Mouse (Mus musculus) ES-Bruce4 (cell line): ENCODE results near the gene Dnttip2. TPM values are rescaled to one million over a fixed set of nuclear protein-coding genes. Genes with fewer than 3 reads are reported as not detected.

Experiments
- H3K27ac ChIP-seq: 2 replicates; pipeline ENCODE4 v1.5.1; 2012; ENCODE audit warnings: low read length, inconsistent platforms; ENCODE audit not compliant: insufficient read depth
- H3K27me3 ChIP-seq: 2 replicates; pipeline ENCODE4 v1.6.1; 2012; ENCODE audit warnings: mild to moderate bottlenecking, low read length, inconsistent platforms; ENCODE audit not compliant: control insufficient read depth, poor library complexity, insufficient read depth, severe bottlenecking
- H3K36me3 ChIP-seq: 2 replicates; pipeline ENCODE4 v1.6.1; 2012; ENCODE audit warnings: inconsistent platforms, mild to moderate bottlenecking, low read length, moderate library complexity; ENCODE audit not compliant: control insufficient read depth, poor library complexity, insufficient read depth, severe bottlenecking
- H3K4me1 ChIP-seq: one replicate; pipeline ENCODE4 v1.8.1; 2011; ENCODE audit warnings: low read length; ENCODE audit not compliant: control insufficient read depth, insufficient read depth
- H3K4me3 ChIP-seq: 2 replicates; pipeline ENCODE4 v1.5.1; 2011; ENCODE audit warnings: low read depth, mild to moderate bottlenecking, low read length
- H3K9ac ChIP-seq: 2 replicates; pipeline ENCODE4 v1.6.1; 2012; ENCODE audit warnings: low read depth, mild to moderate bottlenecking, inconsistent platforms; ENCODE audit not compliant: poor library complexity, severe bottlenecking
- H3K9me3 ChIP-seq: replicated peaks from 2 replicates; pipeline ENCODE4 v1.6.1; 2012; ENCODE audit warnings: mild to moderate bottlenecking, low read length, inconsistent platforms; ENCODE audit not compliant: control insufficient read depth, poor library complexity, insufficient read depth, severe bottlenecking
- CTCF ChIP-seq: IDR thresholded peaks from one replicate; pipeline ENCODE4 v1.8.1; 2011; ENCODE audit warnings: low read depth, low read length
- EP300 ChIP-seq: IDR thresholded peaks from 2 replicates; pipeline ENCODE4 v1.6.1; 2011; ENCODE audit warnings: low read depth, low read length; ENCODE audit not compliant: insufficient read depth
- POLR2A ChIP-seq: IDR thresholded peaks from one replicate; pipeline ENCODE4 v1.8.1; 2011; ENCODE audit warnings: low read length; ENCODE audit not compliant: insufficient read depth
- polyA plus RNA-seq: library from polyadenylated mRNA; stranded (reverse); fragments of >200 nt; gene quantifications from 2 replicates; pipeline ENCODE4 v1.2.4, GENCODE M21; 2011; ENCODE audit warnings: low read depth; ENCODE audit not compliant: missing spikeins, insufficient read depth, insufficient read length

Dnttip2 gene
- polyA plus RNA-seq, 1 experiment, result 132 TPM

- H3K4me1 ChIP-seq, result peaks cover 2% of the 10 kb centered on the region
- H3K4me3 ChIP-seq, result no peak overlapping the region
- no peaks in the 10 kb centered on the region for H3K36me3 ChIP-seq
- H3K27me3 ChIP-seq, result no peaks in the 10 kb centered on the region
- no peak for TF ChIP-seq EP300
- H3K27ac ChIP-seq, result no peak overlapping the region
- no peaks in the 10 kb centered on the region for H3K9me3 ChIP-seq
- H3K9ac ChIP-seq, result no peak overlapping the region
These were observed 30.4 kb downstream of the Dnttip2 start for GRCm38 (mm10) chr3:122304560-122304959.

GRCm38 (mm10) chr3:122307894-122308671, 33.9 kb downstream of the Dnttip2 start:
- Histone ChIP-seq H3K9me3 (no peaks in the 10 kb centered on the region), H3K4me3 (no peak overlapping the region), H3K36me3 (no peaks in the 10 kb centered on the region), H3K9ac (no peak overlapping the region), H3K27me3 (no peaks in the 10 kb centered on the region), H3K27ac (no peak overlapping the region), H3K4me1 (peaks cover 5% of the 10 kb centered on the region)
- TF ChIP-seq POLR2A, result no peak
- TF ChIP-seq EP300, result no peak
- no peak for TF ChIP-seq CTCF

GRCm38 (mm10) chr3:122308981-122309380, 34.8 kb downstream of the Dnttip2 start:
- no peak overlapping the region for H3K27ac ChIP-seq
- no peak overlapping the region for H3K9ac ChIP-seq
- H3K27me3 ChIP-seq, result no peaks in the 10 kb centered on the region
- H3K36me3 ChIP-seq, result no peaks in the 10 kb centered on the region
- TF ChIP-seq CTCF (no peak), EP300 (no peak), POLR2A (no peak)
- no peak overlapping the region for H3K4me3 ChIP-seq
- peaks cover 9% of the 10 kb centered on the region for H3K4me1 ChIP-seq
- no peaks in the 10 kb centered on the region for H3K9me3 ChIP-seq

GRCm38 (mm10) chr3:122312078-122312477, 37.9 kb downstream of the Dnttip2 start:
- no peaks in the 10 kb centered on the region for H3K36me3 ChIP-seq

GRCm38 (mm10) chr3:122312936-122313629, 38.9 kb downstream of the Dnttip2 start:
- no peaks in the 10 kb centered on the region for H3K9me3 ChIP-seq
- no peak overlapping the region for H3K9ac ChIP-seq
- H3K4me1 ChIP-seq, result peaks cover 9% of the 10 kb centered on the region
- H3K27ac ChIP-seq, result no peak overlapping the region
- TF ChIP-seq POLR2A, result no peak
- no peak for TF ChIP-seq EP300
- TF ChIP-seq CTCF, result no peak
- no peaks in the 10 kb centered on the region for H3K36me3 ChIP-seq
- H3K4me3 ChIP-seq, result no peak overlapping the region
- no peaks in the 10 kb centered on the region for H3K27me3 ChIP-seq

More at GRCm38 (mm10) chr3:122312078-122312477, 37.9 kb downstream of the Dnttip2 start:
- Histone ChIP-seq H3K27ac (no peak overlapping the region), H3K27me3 (no peaks in the 10 kb centered on the region), H3K4me1 (peaks cover 9% of the 10 kb centered on the region), H3K9ac (no peak overlapping the region), H3K4me3 (no peak overlapping the region), H3K9me3 (no peaks in the 10 kb centered on the region)
- TF ChIP-seq CTCF, result peak; percentile 75
- TF ChIP-seq POLR2A, result no peak
- no peak for TF ChIP-seq EP300

- H3K4me3 ChIP-seq, result no peak overlapping the region
- H3K27me3 ChIP-seq, result no peaks in the 10 kb centered on the region
- peaks cover 8% of the 10 kb centered on the region for H3K4me1 ChIP-seq
- H3K36me3 ChIP-seq, result no peaks in the 10 kb centered on the region
- H3K27ac ChIP-seq, result no peak overlapping the region
- TF ChIP-seq EP300 (no peak), CTCF (no peak), POLR2A (no peak)
- H3K9me3 ChIP-seq, result no peaks in the 10 kb centered on the region
- no peak overlapping the region for H3K9ac ChIP-seq
These were observed 39.7 kb downstream of the Dnttip2 start for GRCm38 (mm10) chr3:122313936-122314335.
